In the genomic region with DNA sequence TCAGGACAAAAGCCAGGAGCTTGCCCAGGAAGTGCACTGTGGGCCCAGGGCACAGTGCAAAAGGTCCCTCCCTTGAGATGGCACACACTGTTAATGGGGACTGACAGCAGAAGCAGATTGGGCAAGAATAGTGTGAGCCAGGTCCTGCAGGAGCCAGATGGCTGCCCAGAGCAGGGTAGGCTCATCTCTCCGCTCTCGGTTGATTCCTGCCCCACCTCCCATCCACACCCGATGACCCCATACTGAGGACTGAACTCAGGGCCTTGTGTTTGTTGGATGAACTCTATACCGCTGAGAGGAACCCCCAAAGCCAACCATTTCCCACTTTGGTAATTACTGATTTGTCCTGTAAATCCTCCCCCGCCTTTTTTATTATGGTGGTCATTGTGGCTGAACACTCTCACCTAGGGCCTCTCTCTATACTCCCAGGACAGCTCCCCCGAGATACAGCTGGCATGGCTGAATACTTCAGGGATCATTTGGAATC, we compare ENCODE assay signal across 11 mouse cellular contexts. TPM values are rescaled to one million over a fixed set of nuclear protein-coding genes. Genes with fewer than 3 reads are reported as not detected.
A peak's percentile ranks its signal among the peaks of the same experiment; 100 is the strongest.
DNase-seq lines count a peak whose midpoint lies in the region; ATAC-seq and TF ChIP-seq lines count a peak whose summit lies in the region.
"Had no signal": no experiment of that assay in that cellular context is flagged by ENCODE, and none has a peak within 500 bp of the region (broad histone marks: within the 10 kb centered on the region; RNA-seq: fewer than 3 reads in every experiment).

No protein-coding gene starts in this region.

- intact Hi-C loops in heart, postnatal 36 days (cut with DNase I) = loop anchor here (5.0 kb wide), 2 partner anchors 426 to 506 kb away; no protein-coding TSS in a partner anchor

- peaks cover 6% of the 10 kb centered on the region for H3K36me3 ChIP-seq in heart, embryonic 13.5 days
- H3K36me3 ChIP-seq in megakaryocyte, embryonic 14.5 days (replicated peaks; ENCODE audit: low read length) = peaks cover 10% of the 10 kb centered on the region
- no peaks in the 10 kb centered on the region for H3K36me3 ChIP-seq in hindbrain, embryonic 15.5 days
- H3K36me3 ChIP-seq in myocyte (ENCODE audit: control insufficient read depth, insufficient read depth) = no peaks in the 10 kb centered on the region
- H3K36me3 ChIP-seq: midbrain, embryonic 12.5 days had no signal

- H3K4me3 ChIP-seq in heart, embryonic 13.5 days = no peak overlapping the region
- H3K4me3 ChIP-seq in megakaryocyte, embryonic 14.5 days (replicated peaks) = peak overlapping the region; percentile 72
- no peak overlapping the region for H3K4me3 ChIP-seq in hindbrain, embryonic 15.5 days
- H3K4me3 ChIP-seq in myocyte = no peak overlapping the region
- H3K4me3 ChIP-seq: layer of hippocampus, adult 2 months; liver, embryonic 15.5 days; midbrain, embryonic 12.5 days had no signal

- no peak overlapping the region for H3K27ac ChIP-seq in heart, embryonic 13.5 days (replicated peaks)
- no peak overlapping the region for H3K27ac ChIP-seq in hindbrain, embryonic 15.5 days (replicated peaks)
- H3K27ac ChIP-seq: liver, embryonic 15.5 days; midbrain, embryonic 12.5 days had no signal

- H3K79me2 ChIP-seq in myocyte (ENCODE audit: control insufficient read depth, insufficient read depth) = peaks cover 13% of the 10 kb centered on the region

- H3K4me1 ChIP-seq in heart, embryonic 13.5 days = peaks cover 21% of the 10 kb centered on the region
- peaks cover 47% of the 10 kb centered on the region for H3K4me1 ChIP-seq in megakaryocyte, embryonic 14.5 days
- peaks cover 16% of the 10 kb centered on the region for H3K4me1 ChIP-seq in hindbrain, embryonic 15.5 days (replicated peaks)

- WGBS in heart, embryonic 13.5 days = 39% methylated on average over 6 of the region's 6 CpGs
- 44% methylated on average over 6 of the region's 6 CpGs for WGBS in hindbrain, embryonic 15.5 days

- DNase-seq in heart, postnatal 36 days = no peak
- no peak for DNase-seq in lung, postnatal 4 days

- H3K27me3 ChIP-seq in heart, embryonic 13.5 days (replicated peaks) = no peaks in the 10 kb centered on the region
- H3K27me3 ChIP-seq in megakaryocyte, embryonic 14.5 days (replicated peaks) = no peaks in the 10 kb centered on the region
- H3K27me3 ChIP-seq in hindbrain, embryonic 15.5 days = no peaks in the 10 kb centered on the region
- H3K27me3 ChIP-seq in myocyte (ENCODE audit: control insufficient read depth, insufficient read depth, insufficient read length) = no peaks in the 10 kb centered on the region

- H3ac ChIP-seq in myocyte (ENCODE audit: control insufficient read depth, insufficient read length) = no peak overlapping the region

- no peaks in the 10 kb centered on the region for H3K9me3 ChIP-seq in heart, embryonic 13.5 days
- H3K9me3 ChIP-seq in megakaryocyte, embryonic 14.5 days = no peaks in the 10 kb centered on the region
- H3K9me3 ChIP-seq in hindbrain, embryonic 15.5 days = no peaks in the 10 kb centered on the region
- H3K9me3 ChIP-seq: liver, embryonic 15.5 days; midbrain, embryonic 12.5 days had no signal

- no peak for TF ChIP-seq POLR2A in myocyte (IDR thresholded peaks at IDR 0.05; ENCODE audit: insufficient read length, low read depth)

- ATAC-seq in heart, embryonic 13.5 days (ENCODE audit: extremely low read depth, insufficient number of reproducible peaks, low FRiP score, low TSS enrichment) = no peak
- ATAC-seq in megakaryocyte, adult 5-6 weeks (ENCODE audit: poor library complexity, severe bottlenecking) = no peak
- ATAC-seq in hindbrain, embryonic 15.5 days (ENCODE audit: low FRiP score, low read depth) = peak; percentile 12; the same call in 1 of the 2 replicates
- no peak for ATAC-seq in CD4-positive, CD25-positive, alpha-beta regulatory T cell, adult 4 months

- H3K9ac ChIP-seq in heart, embryonic 13.5 days = 0 out of 2 replicates have a peak overlapping the region, but pooled peaks have one; percentile 16
- H3K9ac ChIP-seq in hindbrain, embryonic 15.5 days = no peak overlapping the region
- H3K9ac ChIP-seq: liver, embryonic 15.5 days; midbrain, embryonic 12.5 days had no signal

- no peak overlapping the region for H3K4me2 ChIP-seq in heart, embryonic 13.5 days
- no peak overlapping the region for H3K4me2 ChIP-seq in hindbrain, embryonic 15.5 days
- peak overlapping the region; percentile 50 for H3K4me2 ChIP-seq in myocyte (ENCODE audit: low read depth)
- H3K4me2 ChIP-seq: liver, embryonic 15.5 days; midbrain, embryonic 12.5 days had no signal

TF ChIP-seq in myocyte, 11 proteins besides CTCF, POLR2A, EP300 and RAD21:
- TF ChIP-seq MYOG (IDR thresholded peaks at IDR 0.05; ENCODE audit: control insufficient read depth in 1 of 3, insufficient read depth in 1 of 3, insufficient read length in 2 of 3, low read depth in 2 of 3) = no peak
TF ChIP-seq in myocyte: peak in this region for 0.

RNA-seq across cellular contexts. Expression of a gene that starts 3.1 kb away (rescaled TPM):
- polyA plus RNA-seq in heart, embryonic 13.5 days (2015; fragmentation: Nextera tagmentation; extraction: Ambion mirVana) = 31.7 and 33.9 TPM in 2 replicates
- under 1 TPM; 0.53 to 0.70 TPM for total RNA-seq in heart, postnatal 36 days (2021)
- polyA plus RNA-seq in megakaryocyte, embryonic 14.5 days (2012; ENCODE audit: insufficient read depth, low replicate concordance) = 1.6 and 1.7 TPM in 2 replicates
- 19.9 and 25.9 TPM in 2 replicates for total RNA-seq in megakaryocyte, adult 5-6 weeks (2015)
- total RNA-seq in megakaryocyte, adult 5-6 weeks (2017) = 33.7 and 45.2 TPM in 2 replicates
- 8.6 and 11.1 TPM in 2 replicates for polyA plus RNA-seq in hindbrain, embryonic 15.5 days (2015; fragmentation: Nextera tagmentation; extraction: Ambion mirVana)
- 21.2 TPM for polyA plus RNA-seq in myocyte (2012; fragmentation: generic; extraction: Trizol)
- 1 to 10 TPM in 1 of 2 experiments, under 1 TPM in 1; 0.23 to 3.3 TPM for polyA plus RNA-seq in CD4-positive, CD25-positive, alpha-beta regulatory T cell, adult 4 months (2017; shearing (Covaris generic))
